Mouse (Mus musculus): Measurements from ENCODE around the gene Prdm11.

- TF ChIP-seq CTCF (IDR thresholded peaks at IDR 0.05; ENCODE audit: low read depth, low read length) (no peak), POLR2A (IDR thresholded peaks at IDR 0.05; ENCODE audit: extremely low read depth, insufficient read depth, low read length) (no peak)
Measured at GRCm38 (mm10) chr2:93071656-93072055, 25.7 kb upstream of the Prdm11 start.
